Mouse (Mus musculus) CH12.LX (cell line): ENCODE data around the gene Agap1. TPM values are rescaled to one million over a fixed set of nuclear protein-coding genes. Genes with fewer than 3 reads are reported as not detected.

Source experiments
- DNase-seq: peaks from one replicate; pipeline ENCODE4 v3.0.0-alpha.2; 2013; ENCODE audit errors: extremely low read depth
- H3K27ac ChIP-seq: 2 replicates; pipeline ENCODE4 v1.5.1; 2012; ENCODE audit warnings: low read depth, mild to moderate bottlenecking, control low read depth, moderate library complexity; ENCODE audit not compliant: insufficient read depth
- H3K27me3 ChIP-seq: replicated peaks from 2 replicates; pipeline ENCODE3; 2012; ENCODE audit warnings: inconsistent platforms
- H3K36me3 ChIP-seq, 2 experiments: replicated peaks in 1 of 2; 2 replicates each; pipeline versions ENCODE3 to v1.6.1; 2012; ENCODE audit warnings: inconsistent platforms in 1 of 2, low read length in 1 of 2, mild to moderate bottlenecking in 1 of 2, mixed read lengths in 1 of 2, moderate library complexity in 1 of 2; ENCODE audit not compliant: control insufficient read depth in 1 of 2, insufficient read depth in 1 of 2
- H3K4me1 ChIP-seq, 2 experiments: 2 replicates each; pipeline ENCODE4 v1.6.1; 2012; ENCODE audit warnings: inconsistent platforms in 1 of 2, moderate library complexity in 1 of 2; ENCODE audit not compliant: insufficient read depth in 2 of 2, control insufficient read depth in 1 of 2
- H3K4me2 ChIP-seq: 2 replicates; pipeline ENCODE4 v1.6.1; 2012; ENCODE audit warnings: low read depth, mild to moderate bottlenecking, control low read depth; ENCODE audit not compliant: poor library complexity, insufficient read depth, severe bottlenecking
- H3K4me3 ChIP-seq, 3 experiments: fragments of 150-350 bp in 1 of 3; sonication (generic) in 1 of 3; replicated peaks in 1 of 3; 2 replicates each; pipeline versions ENCODE3 to v1.5.1; 2011 to 2012; ENCODE audit warnings: low read depth in 2 of 3, low read length in 2 of 3, mild to moderate bottlenecking in 2 of 3, moderate library complexity in 2 of 3, control low read depth in 1 of 3, improper control_type of control experiment in 1 of 3, inconsistent platforms in 1 of 3, mixed read lengths in 1 of 3; ENCODE audit not compliant: poor library complexity in 1 of 3
- H3K79me2 ChIP-seq: replicated peaks from 2 replicates; pipeline ENCODE4 v1.6.1; 2012; ENCODE audit warnings: mild to moderate bottlenecking, moderate library complexity; ENCODE audit not compliant: control insufficient read depth, poor library complexity, insufficient read depth, severe bottlenecking; ENCODE audit errors: extremely low read depth
- H3K9ac ChIP-seq: 2 replicates; pipeline ENCODE4 v1.6.1; 2012; ENCODE audit warnings: low read depth, mild to moderate bottlenecking, control low read depth, moderate library complexity; ENCODE audit not compliant: insufficient read depth
- H3K9me3 ChIP-seq: replicated peaks from 2 replicates; pipeline ENCODE3; 2012; ENCODE audit warnings: low read length, inconsistent platforms, mixed read lengths
- E2F4 ChIP-seq: IDR thresholded peaks from 2 replicates; pipeline ENCODE4 v1.6.1; 2011; ENCODE audit warnings: low read depth, low read length, improper control_type of control experiment; ENCODE audit not compliant: insufficient replicate concordance
- ELF1 ChIP-seq: IDR thresholded peaks from 2 replicates; pipeline ENCODE4 v1.6.1; 2014; ENCODE audit warnings: low read depth, mild to moderate bottlenecking, inconsistent platforms, low read length, improper control_type of control experiment
- ETS1 ChIP-seq: conservative IDR thresholded peaks from 2 replicates; pipeline ENCODE4 v1.6.1; 2012; ENCODE audit warnings: low read depth, mild to moderate bottlenecking, inconsistent platforms, low read length, improper control_type of control experiment, moderate library complexity
- JUN ChIP-seq: IDR thresholded peaks from 2 replicates; pipeline ENCODE4 v1.6.1; 2011; ENCODE audit warnings: low read depth, mild to moderate bottlenecking, low read length, improper control_type of control experiment, moderate library complexity; ENCODE audit not compliant: insufficient read depth
- JUND ChIP-seq: conservative IDR thresholded peaks from 2 replicates; pipeline ENCODE4 v1.6.1; 2011; ENCODE audit warnings: low read depth, low read length, improper control_type of control experiment
- KAT2A ChIP-seq: IDR thresholded peaks from 2 replicates; pipeline ENCODE4 v1.6.1; 2012; ENCODE audit warnings: low read length, improper control_type of control experiment, inconsistent platforms; ENCODE audit not compliant: insufficient replicate concordance
- MAX ChIP-seq: IDR thresholded peaks from 2 replicates; pipeline ENCODE4 v1.6.1; 2011; ENCODE audit warnings: low read length, improper control_type of control experiment
- MAZ ChIP-seq: IDR thresholded peaks from 2 replicates; pipeline ENCODE4 v1.6.1; 2012; ENCODE audit warnings: low read depth, mild to moderate bottlenecking, inconsistent platforms, low read length, improper control_type of control experiment, moderate library complexity
- MEF2A ChIP-seq: IDR thresholded peaks from 2 replicates; pipeline ENCODE4 v1.6.1; 2014; ENCODE audit warnings: low read depth, mild to moderate bottlenecking, inconsistent platforms, low read length, improper control_type of control experiment, borderline replicate concordance
- NRF1 ChIP-seq: IDR thresholded peaks from 2 replicates; pipeline ENCODE4 v1.6.1; 2014; ENCODE audit warnings: low read depth, mild to moderate bottlenecking, inconsistent platforms, low read length, improper control_type of control experiment, moderate library complexity
- PAX5 ChIP-seq: IDR thresholded peaks from 2 replicates; pipeline ENCODE4 v1.6.1; 2012; ENCODE audit warnings: low read length, inconsistent platforms, mixed read lengths
- POLR2A ChIP-seq: IDR thresholded peaks from 2 replicates; pipeline ENCODE4 v1.6.1; 2011; ENCODE audit warnings: low read depth, mild to moderate bottlenecking, improper control_type of control experiment, low read length
- RAD21 ChIP-seq: IDR thresholded peaks from 2 replicates; pipeline ENCODE4 v1.6.1; 2011; ENCODE audit warnings: low read depth, mild to moderate bottlenecking, low read length, improper control_type of control experiment, moderate library complexity
- RCOR1 ChIP-seq: conservative IDR thresholded peaks from 2 replicates; pipeline ENCODE4 v1.6.1; 2012; ENCODE audit warnings: low read depth, mild to moderate bottlenecking, inconsistent platforms, low read length, improper control_type of control experiment
- SMC3 ChIP-seq: IDR thresholded peaks from 2 replicates; pipeline ENCODE4 v1.6.1; 2011; ENCODE audit warnings: low read depth, low read length, improper control_type of control experiment
- TBP ChIP-seq: conservative IDR thresholded peaks from 2 replicates; pipeline ENCODE4 v1.6.1; 2011; ENCODE audit warnings: low read depth, low read length, improper control_type of control experiment
- USF2 ChIP-seq: conservative IDR thresholded peaks from 2 replicates; pipeline ENCODE4 v1.6.1; 2011; ENCODE audit warnings: low read depth, low read length, improper control_type of control experiment
- ZKSCAN1 ChIP-seq: IDR thresholded peaks from 2 replicates; pipeline ENCODE4 v1.6.1; 2012; ENCODE audit warnings: low read depth, inconsistent platforms, low read length, improper control_type of control experiment, borderline replicate concordance
- ZNF384 ChIP-seq: IDR thresholded peaks from 2 replicates; pipeline ENCODE4 v1.6.1; 2012; ENCODE audit warnings: low read depth, low read length, improper control_type of control experiment, inconsistent platforms
- dilution Hi-C: fragments of 300-500 bp; cut with MboI; formaldehyde crosslinking; loops from 2 replicates; pipeline ENCODE4 v1.14.3; 2020; ENCODE audit warnings: low sequenced_read_pairs; ENCODE audit not compliant: extremely low pct_unique_long_range_greater_than_20kb, extremely low pct_ligation_motif_present
- in situ Hi-C: fragments of 300-500 bp; cut with MboI; formaldehyde crosslinking; loops from 3 replicates; pipeline ENCODE4 v1.14.3; 2019; ENCODE audit warnings: low sequenced_read_pairs, low pct_ligation_motif_present, low pct_unique_long_range_greater_than_20kb, mixed read lengths
- polyA plus RNA-seq: library from polyadenylated mRNA; unstranded; fragments of >175 nt; gene quantifications from 2 replicates; pipeline ENCODE4 v1.2.1, GENCODE M21; 2012; ENCODE audit warnings: low read depth; ENCODE audit not compliant: insufficient read length
- total RNA-seq, 2 experiments: library from RNA; depleted of rRNA; stranded (reverse); fragments of 300-350 nt in 1 of 2; fragments of >200 nt in 1 of 2; gene quantifications; 2 replicates each; pipeline ENCODE4 v1.2.3; 2012 to 2014

The Agap1 gene
- total and polyA plus RNA-seq, 3 experiments: not detected

DNA sequence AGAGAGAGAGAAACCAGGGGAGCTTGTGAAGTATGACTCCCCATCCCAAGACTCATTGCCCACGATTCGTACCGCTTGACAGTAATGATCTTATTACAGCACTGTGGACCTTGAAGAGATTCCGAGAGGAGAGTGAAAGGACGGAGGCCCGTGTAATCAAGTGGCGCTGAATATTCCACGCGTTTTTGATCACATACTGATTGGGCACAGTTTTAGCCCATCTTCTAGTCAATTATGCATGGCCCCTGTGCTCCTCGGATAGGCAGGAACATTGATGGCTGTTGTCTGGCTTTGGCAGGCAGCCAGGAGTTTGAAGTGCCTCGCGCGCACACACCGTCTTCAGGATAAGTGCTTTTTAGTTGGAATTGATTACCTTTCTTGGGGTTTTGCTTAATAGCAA lies 344.1 kb downstream of the Agap1 start:
- in situ Hi-C loops (no loop called here), dilution Hi-C loops (no loop called here)
- Histone ChIP-seq H3K4me1 (no peaks in the 10 kb centered on the region), H3K27ac (no peak overlapping the region), H3K36me3 (no peaks in the 10 kb centered on the region), H3K27me3 (no peaks in the 10 kb centered on the region), H3K4me2 (no peak overlapping the region), H3K9ac (no peak overlapping the region), H3K9me3 (peaks cover 92% of the 10 kb centered on the region), H3K4me3 (no peak overlapping the region), H3K79me2 (no peaks in the 10 kb centered on the region)
- no peak for DNase-seq
- TF ChIP-seq NRF1 (no peak), TBP (no peak), ZKSCAN1 (no peak), USF2 (no peak), MEF2A (no peak), RCOR1 (no peak), JUN (no peak), MAX (no peak), MAZ (no peak), E2F4 (no peak), KAT2A (no peak), JUND (no peak)

DNA sequence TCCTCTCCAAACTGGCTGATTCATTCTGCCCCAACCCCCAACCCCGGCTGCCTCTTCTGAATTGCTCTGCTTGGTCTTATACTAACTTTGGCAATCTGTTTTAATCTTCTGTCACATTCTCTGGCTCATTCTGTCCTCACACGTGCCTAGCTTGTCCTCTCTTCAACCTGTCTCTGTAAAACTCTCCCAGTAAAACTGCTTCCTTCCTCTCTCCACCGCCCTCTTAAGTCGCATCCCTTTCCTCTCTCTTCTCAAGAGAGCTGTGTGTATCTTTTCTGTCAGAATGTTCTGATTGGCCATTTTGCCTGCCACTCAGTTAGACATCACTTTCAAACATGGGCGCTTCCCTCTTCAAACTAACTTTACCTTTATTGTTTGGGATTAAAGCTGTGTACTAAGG lies 346.9 kb downstream of the Agap1 start:
- DNase-seq: no peak

More for the DNA sequence above, 346.9 kb downstream of the Agap1 start:
- dilution Hi-C loops: no loop called here
- Histone ChIP-seq H3K4me3 (no peak overlapping the region), H3K4me1 (no peaks in the 10 kb centered on the region), H3K36me3 (no peaks in the 10 kb centered on the region), H3K9me3 (peaks cover 91% of the 10 kb centered on the region), H3K27ac (no peak overlapping the region), H3K27me3 (no peaks in the 10 kb centered on the region), H3K79me2 (no peaks in the 10 kb centered on the region), H3K9ac (no peak overlapping the region), H3K4me2 (no peak overlapping the region)
- TF ChIP-seq POLR2A: no peak
- TF ChIP-seq RAD21: no peak
- no peak for TF ChIP-seq ZNF384
- TF ChIP-seq ELF1: no peak
- TF ChIP-seq JUND: no peak
- no peak for TF ChIP-seq PAX5
- no peak for TF ChIP-seq ETS1
- no peak for TF ChIP-seq SMC3
- in situ Hi-C loops: no loop called here
